Mouse (Mus musculus) spleen, adult 2 months (tissue): ENCODE measurements around the gene 4933411K16Rik.

Experiments
- CTCF ChIP-seq: fragments of 200-500 bp; IDR thresholded peaks from 2 replicates; pipeline ENCODE4 v1.5.1; 2011; ENCODE audit warnings: mild to moderate bottlenecking, inconsistent platforms; ENCODE audit not compliant: insufficient read depth, insufficient read length, insufficient replicate concordance; ENCODE audit errors: extremely low read depth
- POLR2A ChIP-seq: fragments of 200-500 bp; IDR thresholded peaks from 2 replicates; pipeline ENCODE4 v1.6.1; 2011; ENCODE audit warnings: low read depth, low read length, inconsistent platforms

GRCm38 (mm10) chr19:42034146-42034775 is 17.8 kb upstream of the 4933411K16Rik start:
- TF ChIP-seq CTCF (no peak), POLR2A (no peak)
